Mouse (Mus musculus) small intestine, adult 2 months (tissue): Measurements from ENCODE around the gene Pdcd1lg2.

ENCODE experiments used
- CTCF ChIP-seq: fragments of 200-500 bp; IDR thresholded peaks from 2 replicates; pipeline ENCODE4 v1.5.1; 2012; ENCODE audit warnings: low read depth, mild to moderate bottlenecking, control low read depth, inconsistent platforms, low read length, moderate library complexity, mixed read lengths; ENCODE audit not compliant: insufficient replicate concordance, insufficient read length; ENCODE audit errors: extremely low read depth
- POLR2A ChIP-seq: fragments of 200-500 bp; IDR thresholded peaks from 2 replicates; pipeline ENCODE4 v1.6.1; 2012; ENCODE audit warnings: low read depth, mild to moderate bottlenecking, control low read depth, inconsistent platforms, low read length, moderate library complexity

DNA sequence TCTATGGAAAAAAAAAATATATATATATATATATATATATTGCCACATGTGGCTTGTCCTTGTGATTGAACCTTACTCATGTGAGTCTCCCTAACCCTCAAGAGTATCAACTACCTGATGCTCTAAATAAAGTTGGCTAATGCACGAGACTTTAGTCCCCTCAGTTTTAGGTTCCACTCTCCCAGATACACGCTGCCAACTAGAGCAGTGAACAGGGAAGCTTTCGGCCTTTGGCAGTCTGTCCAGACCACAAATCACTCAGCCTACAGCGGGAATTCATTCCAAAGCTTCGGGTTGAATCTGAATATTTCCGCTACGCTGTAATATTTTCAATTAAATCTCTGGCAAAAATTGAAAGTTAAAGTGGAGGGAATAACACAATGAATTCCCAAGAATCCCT is 107.7 kb downstream of the Pdcd1lg2 start:
- TF ChIP-seq CTCF (no peak), POLR2A (no peak)
